Mouse (Mus musculus) embryonic facial prominence, embryonic 15.5 days (tissue): ENCODE data around the gene Ccrl2. TPM values are rescaled to one million over a fixed set of nuclear protein-coding genes. Genes with fewer than 3 reads are reported as not detected.

ENCODE experiments used
- ATAC-seq: fragments of 200-750 bp; cut with Nextera tagmentation; 2 replicates; pipeline ENCODE4 v1.8.0; 2017; ENCODE audit warnings: low read depth, moderate TSS enrichment; ENCODE audit not compliant: insufficient number of reproducible peaks, low FRiP score, low TSS enrichment
- H3K27ac ChIP-seq: fragments of 300-500 bp; sonication (generic); replicated peaks from 2 replicates; pipeline ENCODE4 v1.5.1; 2015; ENCODE audit warnings: mild to moderate bottlenecking, inconsistent platforms
- H3K27me3 ChIP-seq: fragments of 300-500 bp; sonication (generic); 2 replicates; pipeline ENCODE4 v1.6.1; 2015; ENCODE audit warnings: inconsistent platforms
- H3K36me3 ChIP-seq: fragments of 300-500 bp; sonication (generic); 2 replicates; pipeline ENCODE4 v1.6.1; 2015; ENCODE audit warnings: mild to moderate bottlenecking, inconsistent platforms
- H3K4me1 ChIP-seq: fragments of 300-500 bp; sonication (generic); 2 replicates; pipeline ENCODE4 v1.6.1; 2015; ENCODE audit warnings: inconsistent platforms
- H3K4me2 ChIP-seq: fragments of 300-500 bp; sonication (generic); replicated peaks from 2 replicates; pipeline ENCODE4 v1.6.1; 2015; ENCODE audit warnings: mild to moderate bottlenecking, inconsistent platforms
- H3K4me3 ChIP-seq: fragments of 300-500 bp; sonication (generic); replicated peaks from 2 replicates; pipeline ENCODE4 v1.5.1; 2015; ENCODE audit warnings: mild to moderate bottlenecking, inconsistent platforms
- H3K9ac ChIP-seq: fragments of 300-500 bp; sonication (generic); 2 replicates; pipeline ENCODE4 v1.6.1; 2015; ENCODE audit warnings: inconsistent platforms
- H3K9me3 ChIP-seq: fragments of 300-500 bp; sonication (generic); replicated peaks from 2 replicates; pipeline ENCODE4 v1.6.1; 2016; ENCODE audit warnings: inconsistent platforms
- WGBS: fragments of 180-500 bp; shearing (Covaris S2); methylation state at CpG from one replicate; pipeline ENCODE4 v1.1.7; 2015; 5-methylcytosine and 5-hydroxymethylcytosine counted together
- polyA plus RNA-seq: library from polyadenylated mRNA; unstranded; fragments of >200 nt; fragmentation: Nextera tagmentation; extraction: Ambion mirVana; gene quantifications from 2 replicates; pipeline ENCODE4 v1.2.1, GENCODE M21; 2015

The Ccrl2 gene
- 0.27 and 1.1 TPM in 2 replicates for polyA plus RNA-seq

DNA sequence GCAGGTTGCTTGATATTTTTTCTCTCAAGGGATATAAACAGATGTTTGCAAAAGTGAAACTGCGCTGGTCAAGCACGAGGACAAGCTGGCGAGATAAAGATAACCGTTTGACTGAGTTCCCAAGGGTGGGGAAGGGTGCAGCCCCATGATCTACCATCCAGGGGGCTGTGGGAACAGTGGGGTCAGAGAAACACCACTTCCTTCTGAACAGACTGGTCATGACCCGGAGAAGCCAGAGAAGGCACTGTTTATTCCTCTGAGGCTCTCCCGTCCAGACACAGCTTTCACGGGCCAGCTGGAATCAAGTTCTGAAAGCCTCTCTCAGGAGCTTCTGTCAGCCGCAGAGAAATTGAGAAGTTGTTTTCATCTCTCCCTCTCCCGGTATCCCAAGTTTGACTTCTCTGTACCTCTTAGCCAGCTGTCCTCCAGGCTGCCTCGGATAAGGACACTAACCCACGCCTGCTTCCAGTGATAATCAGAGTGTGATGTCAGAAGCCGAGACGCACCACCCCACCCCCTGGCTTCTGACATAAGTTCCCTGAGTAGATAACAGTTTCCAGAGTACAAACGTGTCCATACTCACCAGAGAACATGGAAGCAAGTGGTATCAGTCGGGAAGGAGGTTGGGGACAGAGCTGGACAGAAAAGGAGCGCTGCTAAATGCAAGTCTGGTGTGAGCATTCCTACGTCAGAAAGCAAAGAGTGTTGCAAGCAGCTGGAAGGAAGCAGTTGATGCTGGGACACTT lies at the start of gene Ccrl2:
Gene Ccrl2, minus strand, starts transcription at position 722 of the 746 bp plus-strand sequence.
- Histone ChIP-seq H3K4me2 (peak within 1 kb of the TSS; percentile 69), H3K9ac (no peak within 1 kb of the TSS), H3K27me3 (peaks cover 2% of the 10 kb centered on the region; the same call in 1 of the 2 replicates), H3K4me3 (peak within 1 kb of the TSS; percentile 42), H3K9me3 (no peaks in the 10 kb centered on the region), H3K4me1 (peaks cover 11% of the 10 kb centered on the region), H3K36me3 (no peaks in the 10 kb centered on the region), H3K27ac (no peak within 1 kb of the TSS)
- ATAC-seq = no peak
- 11% methylated on average over 17 of the region's 17 CpGs for WGBS

DNA sequence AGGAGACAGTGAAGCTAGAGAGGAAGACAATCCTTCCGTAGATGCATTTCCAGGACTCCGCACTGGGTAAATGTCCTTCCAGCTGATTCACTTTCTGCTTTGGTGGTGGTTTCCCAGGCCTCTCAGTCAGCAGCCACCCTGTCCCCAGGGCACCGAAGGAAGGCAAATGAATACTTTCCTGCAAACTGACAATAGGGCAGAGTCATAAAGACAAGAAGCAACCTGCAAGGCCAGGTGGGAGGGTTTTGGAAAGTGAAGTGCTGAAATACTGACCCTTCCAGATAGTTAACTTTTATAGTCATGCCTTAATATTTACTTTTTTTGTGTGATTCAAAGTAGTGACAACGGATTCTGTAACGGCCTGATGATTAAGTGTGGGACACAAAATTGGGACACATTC lies 46.6 kb upstream of the Ccrl2 start:
- no peaks in the 10 kb centered on the region for H3K9me3 ChIP-seq
- whole genome bisulfite sequencing = 62% methylated on average over 5 of the region's 5 CpGs
- H3K4me2 ChIP-seq = no peak overlapping the region
- H3K4me1 ChIP-seq = no peaks in the 10 kb centered on the region
- no peak for ATAC-seq
- no peak overlapping the region for H3K9ac ChIP-seq
- H3K27me3 ChIP-seq = no peaks in the 10 kb centered on the region
- H3K36me3 ChIP-seq = no peaks in the 10 kb centered on the region
- no peak overlapping the region for H3K27ac ChIP-seq
- no peak overlapping the region for H3K4me3 ChIP-seq

DNA sequence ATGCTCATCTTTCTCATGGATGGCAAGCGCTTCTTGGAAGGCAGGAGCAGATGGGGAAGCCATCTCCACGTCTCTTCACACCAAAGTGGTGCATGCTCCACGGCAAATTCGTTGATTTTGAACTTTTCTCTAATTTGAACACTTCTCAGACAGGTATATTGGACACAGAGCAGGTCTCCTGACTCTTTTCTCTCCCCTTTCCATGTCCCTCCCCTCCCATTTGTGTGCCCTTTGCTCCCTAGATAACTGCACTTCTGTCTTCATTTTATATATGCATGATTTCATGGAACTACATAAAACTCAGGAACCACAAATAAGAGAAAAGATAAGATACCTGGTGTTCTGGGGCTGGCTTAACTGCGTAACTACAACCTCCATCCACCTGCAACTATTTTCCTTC lies 46.0 kb upstream of the Ccrl2 start:
- H3K4me2 ChIP-seq = no peak overlapping the region
- no peaks in the 10 kb centered on the region for H3K9me3 ChIP-seq
- no peak overlapping the region for H3K4me3 ChIP-seq
- no peaks in the 10 kb centered on the region for H3K4me1 ChIP-seq
- 84% methylated on average over 5 of the region's 5 CpGs for WGBS
- H3K36me3 ChIP-seq = no peaks in the 10 kb centered on the region
- no peaks in the 10 kb centered on the region for H3K27me3 ChIP-seq
- H3K27ac ChIP-seq = no peak overlapping the region
- no peak for ATAC-seq
- no peak overlapping the region for H3K9ac ChIP-seq

DNA sequence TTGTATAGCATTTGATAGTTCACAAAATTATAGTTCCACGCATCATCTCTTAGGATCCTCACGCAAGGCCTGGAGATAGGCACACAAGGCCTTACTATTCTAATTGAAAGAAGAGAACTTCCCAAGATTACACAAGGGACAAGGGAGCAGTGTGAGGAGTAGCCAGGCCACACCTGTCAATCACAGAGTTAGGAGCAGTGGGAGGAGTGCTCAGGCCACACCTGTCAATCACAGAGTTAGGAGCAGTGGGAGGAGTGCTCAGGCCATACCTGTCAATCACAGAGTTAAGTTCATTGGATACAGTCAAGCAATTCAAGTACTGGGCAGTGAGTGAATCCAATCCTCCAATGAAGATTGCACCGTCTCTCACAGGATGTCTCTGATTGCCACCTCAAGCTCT lies 43.1 kb upstream of the Ccrl2 start:
- ATAC-seq = no peak
- no peaks in the 10 kb centered on the region for H3K9me3 ChIP-seq
- WGBS = 77% methylated on average over 3 of the region's 3 CpGs

DNA sequence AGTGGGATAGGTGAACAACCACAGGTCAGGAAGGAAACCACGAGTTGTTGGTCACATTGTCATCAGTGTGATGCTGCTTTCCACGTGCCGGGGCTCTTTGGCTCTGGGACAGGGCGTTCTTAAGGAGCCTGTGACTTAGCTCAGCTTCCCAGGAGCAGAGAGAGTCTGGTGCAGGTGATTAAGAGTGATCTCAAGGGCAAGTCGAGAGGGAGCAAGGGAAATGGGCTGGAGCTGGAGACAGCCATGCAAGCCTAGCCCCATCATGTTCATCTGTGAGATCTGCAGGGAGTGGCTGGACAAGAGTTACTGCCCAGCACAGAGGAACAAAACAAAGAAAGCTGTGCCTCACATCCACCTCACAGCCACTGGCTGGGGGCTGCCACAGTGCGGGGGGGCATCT lies 40.2 kb upstream of the Ccrl2 start:
- Histone ChIP-seq H3K9ac (no peak overlapping the region), H3K27me3 (no peaks in the 10 kb centered on the region), H3K4me2 (no peak overlapping the region), H3K4me1 (no peaks in the 10 kb centered on the region), H3K27ac (no peak overlapping the region), H3K4me3 (no peak overlapping the region), H3K36me3 (no peaks in the 10 kb centered on the region), H3K9me3 (no peaks in the 10 kb centered on the region)
- 48% methylated on average over 6 of the region's 6 CpGs for WGBS
- no peak for ATAC-seq

More for the DNA sequence above, 43.1 kb upstream of the Ccrl2 start:
- H3K27me3 ChIP-seq = no peaks in the 10 kb centered on the region
- no peaks in the 10 kb centered on the region for H3K36me3 ChIP-seq
- no peak overlapping the region for H3K27ac ChIP-seq
- no peak overlapping the region for H3K4me3 ChIP-seq
- H3K4me2 ChIP-seq = no peak overlapping the region
- H3K4me1 ChIP-seq = no peaks in the 10 kb centered on the region
- no peak overlapping the region for H3K9ac ChIP-seq

DNA sequence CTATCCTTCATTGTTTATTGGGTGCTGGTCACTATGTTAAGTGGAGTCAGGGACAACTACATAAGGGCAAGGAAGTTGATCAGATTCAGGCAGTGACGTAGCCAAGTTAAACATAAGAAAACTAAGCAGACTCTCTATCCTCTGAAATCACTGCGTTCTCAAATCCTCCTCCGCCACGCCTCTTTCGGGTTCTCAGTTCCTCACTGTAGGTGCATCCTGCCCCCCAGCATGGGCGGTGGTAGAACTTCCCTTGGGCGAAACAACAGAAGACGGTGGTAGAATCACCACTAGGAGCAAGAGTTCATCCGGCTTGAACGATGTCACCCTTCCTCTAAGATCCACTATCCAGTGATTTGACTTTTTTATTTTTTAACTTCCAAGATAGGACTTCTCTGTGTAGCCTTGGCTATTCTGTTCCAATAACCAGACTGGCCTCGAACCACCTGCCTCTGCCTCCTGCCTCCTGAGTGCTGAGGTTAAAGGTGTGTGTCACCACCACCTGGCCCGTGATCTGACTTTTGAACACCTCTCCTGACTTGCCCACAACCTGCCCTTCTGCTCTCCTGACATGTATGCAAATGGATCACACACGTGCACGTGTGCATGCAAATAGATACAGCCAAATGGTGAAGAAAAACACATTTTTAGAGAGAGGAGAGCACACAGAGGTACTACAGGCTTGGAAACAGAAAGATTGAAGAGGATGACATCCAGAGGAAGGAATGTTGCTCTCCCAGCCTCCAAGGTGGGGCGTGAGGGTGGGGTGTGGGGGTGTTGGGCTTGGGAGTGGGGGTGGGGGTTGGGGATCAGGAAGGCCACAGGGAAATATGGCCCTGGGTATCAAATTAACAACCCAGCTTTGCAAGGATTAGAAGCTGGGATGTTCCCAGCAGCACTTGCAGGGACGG lies 39.4 kb upstream of the Ccrl2 start:
- Histone ChIP-seq H3K27ac (no peak overlapping the region), H3K36me3 (no peaks in the 10 kb centered on the region), H3K9ac (no peak overlapping the region), H3K27me3 (no peaks in the 10 kb centered on the region), H3K4me2 (no peak overlapping the region), H3K9me3 (no peaks in the 10 kb centered on the region), H3K4me1 (no peaks in the 10 kb centered on the region), H3K4me3 (no peak overlapping the region)
- WGBS = 69% methylated on average over 16 of the region's 16 CpGs
- ATAC-seq = no peak

DNA sequence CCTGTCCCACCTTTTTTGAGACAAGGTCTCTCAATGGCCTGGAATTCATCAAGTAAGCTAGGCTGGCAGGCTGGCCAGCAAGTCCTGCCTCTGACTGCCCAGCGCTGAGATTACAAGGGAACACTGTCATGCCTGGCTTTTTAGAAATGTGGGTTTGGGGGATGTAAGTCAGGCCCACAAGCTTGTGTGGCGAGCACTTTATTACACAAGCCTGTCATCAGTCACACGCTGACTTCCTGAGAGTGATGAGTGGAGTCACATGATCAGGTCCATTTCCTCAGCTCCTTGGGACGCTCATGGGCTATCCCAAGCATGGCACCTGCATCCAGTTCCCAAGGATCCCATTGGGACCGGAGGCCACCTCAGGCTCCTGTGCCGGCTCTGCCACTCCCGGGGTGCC lies 38.4 kb upstream of the Ccrl2 start:
- H3K9me3 ChIP-seq = no peaks in the 10 kb centered on the region
- no peaks in the 10 kb centered on the region for H3K4me1 ChIP-seq
- H3K9ac ChIP-seq = no peak overlapping the region
- H3K4me2 ChIP-seq = no peak overlapping the region
- H3K27me3 ChIP-seq = no peaks in the 10 kb centered on the region
- no peak for ATAC-seq
- no peaks in the 10 kb centered on the region for H3K36me3 ChIP-seq
- no peak overlapping the region for H3K27ac ChIP-seq
- H3K4me3 ChIP-seq = no peak overlapping the region
- WGBS = 72% methylated on average over 7 of the region's 7 CpGs

DNA sequence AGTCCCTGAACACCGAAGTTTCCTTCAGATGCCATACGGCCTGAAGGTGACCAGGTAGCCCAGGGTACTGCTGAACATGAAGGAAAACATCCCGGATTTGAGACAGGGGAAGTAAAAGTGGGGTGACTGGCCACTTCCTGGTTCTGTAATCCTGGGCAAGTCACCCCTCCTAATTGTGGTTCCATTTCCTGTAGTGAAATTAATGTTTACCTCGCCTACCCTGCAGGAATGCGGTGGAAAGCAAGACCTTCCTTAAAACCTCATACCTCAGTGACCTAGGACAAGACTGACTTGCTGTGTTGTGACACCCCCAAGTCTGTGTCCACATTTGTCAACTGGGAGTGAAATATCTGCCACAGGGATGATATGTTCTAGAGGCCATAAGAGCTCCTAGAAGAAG lies 37.3 kb upstream of the Ccrl2 start:
- Histone ChIP-seq H3K4me1 (no peaks in the 10 kb centered on the region), H3K36me3 (no peaks in the 10 kb centered on the region), H3K27me3 (no peaks in the 10 kb centered on the region), H3K9ac (no peak overlapping the region), H3K4me2 (no peak overlapping the region), H3K9me3 (no peaks in the 10 kb centered on the region), H3K27ac (no peak overlapping the region), H3K4me3 (no peak overlapping the region)
- no peak for ATAC-seq
- 67% methylated on average over 5 of the region's 5 CpGs for WGBS

DNA sequence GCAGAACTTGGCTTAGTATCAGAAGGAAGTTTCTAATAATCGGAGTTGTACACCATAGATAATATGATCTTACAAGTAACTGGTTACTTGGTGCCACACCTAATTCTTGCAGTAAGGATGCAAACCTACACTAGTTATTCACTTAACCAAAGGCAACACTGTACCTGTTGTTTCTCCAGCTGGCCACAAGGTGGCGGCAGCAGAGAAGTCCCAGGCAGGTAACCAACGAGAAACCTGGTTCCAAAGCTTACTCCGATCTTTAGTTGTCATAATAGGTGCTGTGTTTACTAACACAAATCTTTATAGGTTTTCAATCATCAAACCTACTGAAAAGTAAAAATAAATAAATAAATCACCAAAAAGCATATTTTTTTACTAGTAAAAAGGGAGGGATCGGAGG lies 35.8 kb upstream of the Ccrl2 start:
- H3K4me3 ChIP-seq = no peak overlapping the region
- peaks cover 8% of the 10 kb centered on the region for H3K4me1 ChIP-seq
- H3K27me3 ChIP-seq = no peaks in the 10 kb centered on the region
- H3K27ac ChIP-seq = no peak overlapping the region
- 25% methylated on average over 5 of the region's 5 CpGs for WGBS
- H3K9me3 ChIP-seq = no peaks in the 10 kb centered on the region
- H3K36me3 ChIP-seq = no peaks in the 10 kb centered on the region
- no peak for ATAC-seq
- H3K4me2 ChIP-seq = no peak overlapping the region
- H3K9ac ChIP-seq = no peak overlapping the region

DNA sequence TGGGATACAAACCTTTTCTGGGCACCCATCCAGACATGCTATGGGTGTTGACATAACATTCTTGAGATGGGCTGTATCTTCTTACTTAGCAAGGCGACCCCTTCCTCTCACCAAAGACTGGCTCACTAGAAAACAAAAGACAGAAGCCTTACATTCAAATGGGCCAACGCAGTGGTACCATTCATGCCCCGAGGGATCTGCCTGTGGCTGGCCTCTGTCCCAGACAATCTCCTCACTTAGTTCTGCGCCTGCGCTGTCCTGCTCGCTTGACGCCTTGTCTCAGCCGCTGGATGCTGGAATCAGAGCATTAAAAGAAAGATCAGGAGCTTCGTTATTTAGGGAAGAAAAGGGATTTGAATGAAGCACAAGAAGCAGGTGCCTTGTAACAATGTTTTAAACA lies 35.3 kb upstream of the Ccrl2 start:
- Histone ChIP-seq H3K9me3 (no peaks in the 10 kb centered on the region), H3K4me1 (peaks cover 8% of the 10 kb centered on the region), H3K27me3 (no peaks in the 10 kb centered on the region), H3K36me3 (no peaks in the 10 kb centered on the region), H3K4me2 (no peak overlapping the region), H3K4me3 (no peak overlapping the region), H3K9ac (no peak overlapping the region), H3K27ac (no peak overlapping the region)
- no peak for ATAC-seq
- 54% methylated on average over 9 of the region's 9 CpGs for WGBS

DNA sequence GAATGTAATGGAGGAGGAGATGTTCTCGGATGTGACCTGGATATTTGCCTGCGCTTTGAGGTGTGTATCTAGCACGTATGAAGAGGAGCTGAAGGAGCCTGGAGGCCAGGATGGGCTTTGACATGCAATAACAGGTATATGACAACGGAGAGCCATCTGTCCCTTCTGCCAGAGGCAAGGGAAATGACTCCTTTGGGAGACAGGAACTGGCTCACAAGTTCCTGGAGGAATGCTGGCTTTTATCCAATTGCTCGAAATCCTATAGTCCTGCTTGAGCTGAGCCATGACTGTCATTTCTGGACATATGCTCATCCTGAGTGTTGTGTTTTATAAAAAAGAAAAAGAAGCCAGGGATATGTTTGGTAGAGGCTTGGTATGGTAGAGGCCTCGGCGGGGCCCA lies 31.6 kb upstream of the Ccrl2 start:
- H3K9ac ChIP-seq = no peak overlapping the region
- peaks cover 8% of the 10 kb centered on the region for H3K4me1 ChIP-seq
- no peak overlapping the region for H3K4me3 ChIP-seq
- H3K4me2 ChIP-seq = no peak overlapping the region
- no peaks in the 10 kb centered on the region for H3K9me3 ChIP-seq
- 38% methylated on average over 7 of the region's 7 CpGs for WGBS
- no peak for ATAC-seq
- H3K27me3 ChIP-seq = no peaks in the 10 kb centered on the region
- H3K36me3 ChIP-seq = no peaks in the 10 kb centered on the region
- no peak overlapping the region for H3K27ac ChIP-seq
